Mouse (Mus musculus) lung, postnatal 14 days (tissue): ENCODE results near the gene Ubxn7.
A peak's percentile ranks its signal among the peaks of the same experiment; 100 is the strongest.

Experiments
- DNase-seq: peaks from one replicate; pipeline ENCODE4 v3.0.0; 2021

The Ubxn7 gene

GRCm38 (mm10) chr16:32384885-32385284, 52.8 kb downstream of the Ubxn7 start:
- no peak for DNase-seq

GRCm38 (mm10) chr16:32386826-32387225, 54.8 kb downstream of the Ubxn7 start:
- no peak for DNase-seq

GRCm38 (mm10) chr16:32389049-32389448, 57.0 kb downstream of the Ubxn7 start:
- DNase-seq = no peak

- DNase-seq = no peak
These were observed 57.8 kb downstream of the Ubxn7 start for GRCm38 (mm10) chr16:32389841-32390240.

- DNase-seq = no peak
These were observed 58.8 kb downstream of the Ubxn7 start for GRCm38 (mm10) chr16:32390882-32391281.

GRCm38 (mm10) chr16:32395679-32396540, 63.9 kb downstream of the Ubxn7 start:
- DNase-seq = no peak

GRCm38 (mm10) chr16:32396541-32396835, 64.4 kb downstream of the Ubxn7 start:
- DNase-seq = no peak

- DNase-seq = no peak
These were observed 66.1 kb downstream of the Ubxn7 start for GRCm38 (mm10) chr16:32398206-32398605.

- DNase-seq = no peak
These were observed 68.2 kb downstream of the Ubxn7 start, which contains the start of gene Tm4sf19 for GRCm38 (mm10) chr16:32400267-32400666. Gene Tm4sf19 (plus strand): TSS chr16:32400506.

- DNase-seq = no peak
These were observed 69.4 kb downstream of the Ubxn7 start for GRCm38 (mm10) chr16:32401335-32401965.

GRCm38 (mm10) chr16:32402818-32403217, 70.8 kb downstream of the Ubxn7 start:
- DNase-seq = no peak

GRCm38 (mm10) chr16:32405716-32406115, 73.7 kb downstream of the Ubxn7 start:
- no peak for DNase-seq

- DNase-seq = no peak
These were observed 74.6 kb downstream of the Ubxn7 start for GRCm38 (mm10) chr16:32406671-32407070.

GRCm38 (mm10) chr16:32407730-32408129, 75.7 kb downstream of the Ubxn7 start:
- no peak for DNase-seq

- no peak for DNase-seq
These were observed 85.4 kb downstream of the Ubxn7 start for GRCm38 (mm10) chr16:32417457-32417856.

- peak; percentile 93 for DNase-seq
These were observed 87.7 kb downstream of the Ubxn7 start, which contains the start of gene Tctex1d2 for GRCm38 (mm10) chr16:32419517-32420483. Gene Tctex1d2 (plus strand): TSS chr16:32419702.

- no peak for DNase-seq
These were observed 95.4 kb downstream of the Ubxn7 start for GRCm38 (mm10) chr16:32427506-32427905.

- DNase-seq = peak; percentile 90
These were observed 98.5 kb downstream of the Ubxn7 start, which contains the start of gene Pcyt1a for GRCm38 (mm10) chr16:32430474-32431046. Gene Pcyt1a (plus strand): TSS chr16:32430921.

GRCm38 (mm10) chr16:32431047-32431591, 99.1 kb downstream of the Ubxn7 start:
- DNase-seq = peak; percentile 19

- no peak for DNase-seq
These were observed 99.9 kb downstream of the Ubxn7 start for GRCm38 (mm10) chr16:32431926-32432325.

GRCm38 (mm10) chr16:32433138-32433537, 101.1 kb downstream of the Ubxn7 start:
- no peak for DNase-seq

- peak; percentile 72 for DNase-seq
These were observed 102.0 kb downstream of the Ubxn7 start for GRCm38 (mm10) chr16:32434066-32434465.
